Mouse (Mus musculus): ENCODE measurements at regions not wholly inside any gene's neighbourhood (a gene's known extent, or its start where the extent isn't known, plus 50 kb on each side); places are given as distances from the start of the nearest gene placed in this dataset.
"Not testable (repeated sequence)": the region's sequence is repeated elsewhere in the genome, so short reads cannot be mapped to it uniquely, and the experiment has no call there.

DNA sequence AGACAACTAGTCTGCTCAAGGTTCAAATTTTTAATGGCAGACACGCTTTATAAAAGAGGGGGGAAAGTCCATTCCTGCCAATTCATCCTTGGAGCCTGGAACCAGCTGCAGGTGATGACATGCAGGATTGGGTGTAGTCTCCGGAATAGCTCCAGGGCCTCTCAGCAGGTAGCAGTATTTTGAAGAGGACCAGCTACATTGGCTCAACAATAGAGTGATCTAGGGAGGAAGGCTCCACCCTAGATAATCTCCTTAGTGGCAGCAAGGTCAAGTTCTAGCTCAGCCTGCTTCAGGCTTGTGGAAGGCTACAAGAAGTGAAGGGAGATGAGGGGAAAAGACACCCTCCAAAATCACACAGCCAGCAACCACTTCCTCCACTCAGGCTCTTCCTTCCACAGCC lies 1405.1 kb downstream of the 4930444P10Rik start:
- in situ Hi-C loops (cut with MboI; ENCODE audit: low sequenced_read_pairs in 2 of 2, unreplicated experiment in 2 of 2); H3K4me3 ChIP-seq (ENCODE audit: insufficient read depth in 1 of 2, low read depth in 1 of 2, low read length in 2 of 2, poor library complexity in 1 of 2, severe bottlenecking in 1 of 2); H3K36me3 ChIP-seq (ENCODE audit: control insufficient read depth, insufficient read depth, low read length, poor library complexity, severe bottlenecking); H3K27ac ChIP-seq (ENCODE audit: insufficient read depth, low read depth, low read length, poor library complexity, severe bottlenecking); H3K9me3 ChIP-seq (ENCODE audit: control insufficient read depth, insufficient read depth, low read depth, low read length); DNase-seq (ENCODE audit: low read depth, low spot score); H3K9ac ChIP-seq (ENCODE audit: insufficient read depth, low read depth, low read length, poor library complexity, severe bottlenecking); H3K4me1 ChIP-seq (ENCODE audit: control insufficient read depth in 2 of 2, insufficient read depth in 2 of 2, low read length in 2 of 2, poor library complexity in 1 of 2): not testable (repeated sequence)

- no peak overlapping the region for H3K27ac ChIP-seq (ENCODE audit: insufficient read depth, low read depth, low read length, poor library complexity, severe bottlenecking)
- TF ChIP-seq ZNF384 (IDR thresholded peaks at IDR 0.05; ENCODE audit: low read depth, low read length), result no peak
- no peak for TF ChIP-seq HCFC1 (IDR thresholded peaks at IDR 0.05; ENCODE audit: borderline replicate concordance, insufficient read depth, low read length)
- TF ChIP-seq CHD2 (IDR thresholded peaks at IDR 0.05; ENCODE audit: low read depth, low read length), result no peak
- no peak for TF ChIP-seq ZC3H11A (IDR thresholded peaks at IDR 0.05; ENCODE audit: borderline replicate concordance, low read depth, low read length)
- TF ChIP-seq MAFK (IDR thresholded peaks at IDR 0.05; ENCODE audit: insufficient read depth, low read depth, low read length), result no peak
- no peak overlapping the region for H3K9ac ChIP-seq (ENCODE audit: insufficient read depth, low read depth, low read length, poor library complexity, severe bottlenecking)
- in situ Hi-C loops (cut with MboI; ENCODE audit: low sequenced_read_pairs in 2 of 2, unreplicated experiment in 2 of 2), result no loop called here
- no peaks in the 10 kb centered on the region for H3K9me3 ChIP-seq (ENCODE audit: control insufficient read depth, insufficient read depth, low read depth, low read length)
- no peak for DNase-seq (ENCODE audit: low read depth, low spot score)
- no peak overlapping the region for H3K4me3 ChIP-seq (ENCODE audit: insufficient read depth in 1 of 2, low read depth in 1 of 2, low read length in 2 of 2, poor library complexity in 1 of 2, severe bottlenecking in 1 of 2)
- H3K4me1 ChIP-seq (ENCODE audit: control insufficient read depth in 2 of 2, insufficient read depth in 2 of 2, low read length in 2 of 2, poor library complexity in 1 of 2), result no peaks in the 10 kb centered on the region
- no peaks in the 10 kb centered on the region for H3K36me3 ChIP-seq (ENCODE audit: control insufficient read depth, insufficient read depth, low read length, poor library complexity, severe bottlenecking)
Observed at GRCm38 (mm10) chr1:14686172-14686571, 1407.0 kb downstream of the 4930444P10Rik start.

GRCm38 (mm10) chr1:14680443-14680842 lies 1412.7 kb downstream of the 4930444P10Rik start:
- H3K9ac ChIP-seq (ENCODE audit: insufficient read depth, low read depth, low read length, poor library complexity, severe bottlenecking), result no peak overlapping the region
- H3K36me3 ChIP-seq (ENCODE audit: control insufficient read depth, insufficient read depth, low read length, poor library complexity, severe bottlenecking), result no peaks in the 10 kb centered on the region
- H3K4me3 ChIP-seq (ENCODE audit: insufficient read depth in 1 of 2, low read depth in 1 of 2, low read length in 2 of 2, poor library complexity in 1 of 2, severe bottlenecking in 1 of 2), result no peak overlapping the region
- H3K9me3 ChIP-seq (ENCODE audit: control insufficient read depth, insufficient read depth, low read depth, low read length), result no peaks in the 10 kb centered on the region
- in situ Hi-C loops (cut with MboI; ENCODE audit: low sequenced_read_pairs in 2 of 2, unreplicated experiment in 2 of 2), result no loop called here
- no peaks in the 10 kb centered on the region for H3K4me1 ChIP-seq (ENCODE audit: control insufficient read depth in 2 of 2, insufficient read depth in 2 of 2, low read length in 2 of 2, poor library complexity in 1 of 2)
- TF ChIP-seq ZC3H11A (IDR thresholded peaks at IDR 0.05; ENCODE audit: borderline replicate concordance, low read depth, low read length) (no peak), HCFC1 (IDR thresholded peaks at IDR 0.05; ENCODE audit: borderline replicate concordance, insufficient read depth, low read length) (no peak), CHD2 (IDR thresholded peaks at IDR 0.05; ENCODE audit: low read depth, low read length) (no peak), MAFK (IDR thresholded peaks at IDR 0.05; ENCODE audit: insufficient read depth, low read depth, low read length) (no peak), ZNF384 (IDR thresholded peaks at IDR 0.05; ENCODE audit: low read depth, low read length) (no peak)
- no peak overlapping the region for H3K27ac ChIP-seq (ENCODE audit: insufficient read depth, low read depth, low read length, poor library complexity, severe bottlenecking)
- DNase-seq (ENCODE audit: low read depth, low spot score), result no peak

DNA sequence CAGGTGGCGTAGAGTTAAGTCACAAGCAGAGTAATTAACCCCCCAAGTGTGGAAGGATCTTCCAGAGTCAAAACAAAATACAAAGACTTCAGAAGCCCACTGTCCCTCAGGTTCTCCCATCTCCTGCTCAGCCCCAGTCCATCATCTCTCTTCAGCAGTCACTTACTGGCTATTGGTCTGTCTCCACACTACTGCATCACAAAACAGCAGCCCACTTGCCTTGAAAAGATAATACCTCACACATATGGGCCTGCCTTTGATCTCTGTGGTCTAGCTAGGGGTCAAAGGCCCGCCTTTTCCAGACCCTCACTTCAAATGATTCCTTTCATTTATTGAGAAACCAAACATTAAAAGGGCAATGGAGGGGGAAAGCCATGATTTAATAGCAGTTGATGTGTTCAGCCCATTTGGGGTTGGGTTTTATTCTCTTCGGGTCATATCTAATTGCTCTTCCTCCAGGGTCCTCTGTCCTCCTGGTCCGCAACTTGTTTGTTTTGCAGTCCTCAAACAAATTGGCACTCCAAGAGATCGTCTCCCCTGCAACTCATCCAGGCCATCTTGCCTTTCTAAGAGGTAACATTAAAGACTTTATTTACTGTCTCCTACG lies 1420.6 kb downstream of the 4930444P10Rik start:
- in situ Hi-C loops (cut with MboI; ENCODE audit: low sequenced_read_pairs in 2 of 2, unreplicated experiment in 2 of 2), result no loop called here
- Histone ChIP-seq H3K9me3 (ENCODE audit: control insufficient read depth, insufficient read depth, low read depth, low read length) (no peaks in the 10 kb centered on the region), H3K27ac (ENCODE audit: insufficient read depth, low read depth, low read length, poor library complexity, severe bottlenecking) (no peak overlapping the region), H3K9ac (ENCODE audit: insufficient read depth, low read depth, low read length, poor library complexity, severe bottlenecking) (no peak overlapping the region), H3K36me3 (ENCODE audit: control insufficient read depth, insufficient read depth, low read length, poor library complexity, severe bottlenecking) (no peaks in the 10 kb centered on the region), H3K4me1 (ENCODE audit: control insufficient read depth in 2 of 2, insufficient read depth in 2 of 2, low read length in 2 of 2, poor library complexity in 1 of 2) (no peaks in the 10 kb centered on the region), H3K4me3 (ENCODE audit: insufficient read depth in 1 of 2, low read depth in 1 of 2, low read length in 2 of 2, poor library complexity in 1 of 2, severe bottlenecking in 1 of 2) (no peak overlapping the region)
- TF ChIP-seq CHD2 (IDR thresholded peaks at IDR 0.05; ENCODE audit: low read depth, low read length) (no peak), HCFC1 (IDR thresholded peaks at IDR 0.05; ENCODE audit: borderline replicate concordance, insufficient read depth, low read length) (no peak), ZNF384 (IDR thresholded peaks at IDR 0.05; ENCODE audit: low read depth, low read length) (no peak), ZC3H11A (IDR thresholded peaks at IDR 0.05; ENCODE audit: borderline replicate concordance, low read depth, low read length) (no peak), MAFK (IDR thresholded peaks at IDR 0.05; ENCODE audit: insufficient read depth, low read depth, low read length) (no peak)
- DNase-seq (ENCODE audit: low read depth, low spot score), result no peak

DNA sequence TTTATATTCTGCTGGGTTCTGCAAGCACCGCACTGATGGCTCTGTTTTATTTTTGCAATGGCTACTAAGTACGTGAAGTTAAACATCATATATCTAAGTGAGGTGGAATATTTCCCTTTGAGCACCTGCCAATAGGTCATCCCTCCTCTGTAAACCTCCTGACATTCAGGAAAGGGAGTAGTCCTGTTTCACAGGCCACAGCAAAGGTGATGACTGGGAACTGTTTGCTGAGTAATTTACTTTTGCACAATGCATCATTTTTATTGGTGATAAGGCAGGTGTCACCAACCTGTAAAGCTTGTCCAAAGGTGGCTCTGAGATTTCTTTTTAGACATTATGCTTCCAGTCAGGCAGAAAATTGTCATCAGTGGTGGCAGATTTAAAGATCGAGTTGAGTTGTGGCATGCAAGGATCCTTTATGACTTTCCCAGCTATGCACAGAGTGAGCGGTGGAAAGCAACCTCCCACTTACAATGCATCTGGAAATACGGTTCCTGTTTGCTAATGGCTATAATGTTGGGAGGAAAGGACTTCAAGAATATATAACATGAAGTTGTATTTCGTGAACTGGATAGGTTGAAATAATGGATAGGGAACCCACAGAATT lies 1430.3 kb downstream of the 4930444P10Rik start:
- H3K9ac ChIP-seq (ENCODE audit: insufficient read depth, low read depth, low read length, poor library complexity, severe bottlenecking), result no peak overlapping the region
- no peak for DNase-seq (ENCODE audit: low read depth, low spot score)

More for the DNA sequence above, 1430.3 kb downstream of the 4930444P10Rik start:
- H3K36me3 ChIP-seq (ENCODE audit: control insufficient read depth, insufficient read depth, low read length, poor library complexity, severe bottlenecking), result no peaks in the 10 kb centered on the region
- in situ Hi-C loops (cut with MboI; ENCODE audit: low sequenced_read_pairs in 2 of 2, unreplicated experiment in 2 of 2), result no loop called here
- no peak for TF ChIP-seq MAFK (IDR thresholded peaks at IDR 0.05; ENCODE audit: insufficient read depth, low read depth, low read length)
- no peak for TF ChIP-seq ZC3H11A (IDR thresholded peaks at IDR 0.05; ENCODE audit: borderline replicate concordance, low read depth, low read length)
- TF ChIP-seq HCFC1 (IDR thresholded peaks at IDR 0.05; ENCODE audit: borderline replicate concordance, insufficient read depth, low read length), result no peak
- no peak for TF ChIP-seq ZNF384 (IDR thresholded peaks at IDR 0.05; ENCODE audit: low read depth, low read length)
- TF ChIP-seq CHD2 (IDR thresholded peaks at IDR 0.05; ENCODE audit: low read depth, low read length), result no peak
- no peaks in the 10 kb centered on the region for H3K9me3 ChIP-seq (ENCODE audit: control insufficient read depth, insufficient read depth, low read depth, low read length)
- H3K4me3 ChIP-seq (ENCODE audit: insufficient read depth in 1 of 2, low read depth in 1 of 2, low read length in 2 of 2, poor library complexity in 1 of 2, severe bottlenecking in 1 of 2), result no peak overlapping the region
- no peak overlapping the region for H3K27ac ChIP-seq (ENCODE audit: insufficient read depth, low read depth, low read length, poor library complexity, severe bottlenecking)
- H3K4me1 ChIP-seq (ENCODE audit: control insufficient read depth in 2 of 2, insufficient read depth in 2 of 2, low read length in 2 of 2, poor library complexity in 1 of 2), result no peaks in the 10 kb centered on the region
